In genomic region chr4:106704416-106704815, GRCm38 (mm10) we compare ENCODE assay signal across 10 mouse cellular contexts. TPM values are rescaled to one million over a fixed set of nuclear protein-coding genes. Genes with fewer than 3 reads are reported as not detected.
DNase-seq lines count a peak whose midpoint lies in the region; ATAC-seq and TF ChIP-seq lines count a peak whose summit lies in the region.
"Had no signal": no experiment of that assay in that cellular context is flagged by ENCODE, and none has a peak within 500 bp of the region (broad histone marks: within the 10 kb centered on the region; RNA-seq: fewer than 3 reads in every experiment).

No protein-coding gene starts in this region.

- H3K4me1 ChIP-seq in cortical plate, adult 2 months (ENCODE audit: control insufficient read depth, insufficient read depth, low read length) = peaks cover 15% of the 10 kb centered on the region
- no peaks in the 10 kb centered on the region for H3K4me1 ChIP-seq in liver, embryonic 11.5 days (replicated peaks; ENCODE audit: control insufficient read depth, insufficient read depth, low read length)
- no peaks in the 10 kb centered on the region for H3K4me1 ChIP-seq in lung, postnatal 0 days (ENCODE audit: insufficient read depth, low read depth, low read length)
- H3K4me1 ChIP-seq: liver, embryonic 15.5 days had no signal

- no peak for TF ChIP-seq EP300 in lung, postnatal 0 days (IDR thresholded peaks at IDR 0.05)

- H3K27me3 ChIP-seq in liver, embryonic 11.5 days (replicated peaks; ENCODE audit: control insufficient read depth, insufficient read depth, low read length) = peaks cover 5% of the 10 kb centered on the region; the same call in 1 of the 2 replicates
- H3K27me3 ChIP-seq in lung, postnatal 0 days (replicated peaks; ENCODE audit: insufficient read depth, low read length) = no peaks in the 10 kb centered on the region

- intact Hi-C loops in left cerebral cortex, postnatal 36 days (cut with DNase I) = no loop called here
- intact Hi-C loops in heart, postnatal 25 days (cut with DNase I) = loop anchor here (10.0 kb wide), 1 partner anchor 230 kb away; no protein-coding TSS in a partner anchor

- peak; percentile 63 for DNase-seq in ZHBTc4 (ENCODE audit: low read depth, low spot score)
- DNase-seq in kidney, adult 8-10 months = peak; percentile 48 to 54
- DNase-seq in left cerebral cortex, postnatal 36 days (ENCODE audit: low spot score in 2 of 2) = peak; percentile 67 to 76
- DNase-seq in heart, postnatal 25 days (ENCODE audit: low spot score) = no peak
- DNase-seq in liver, embryonic 11.5 days (ENCODE audit: low spot score) = no peak
- DNase-seq in lung, postnatal 0 days (ENCODE audit: low spot score) = no peak
- no peak for DNase-seq in T-cell, adult 2 months (ENCODE audit: low spot score)

- H3K9me3 ChIP-seq in liver, embryonic 11.5 days (ENCODE audit: control insufficient read depth, low read length) = no peaks in the 10 kb centered on the region
- no peaks in the 10 kb centered on the region for H3K9me3 ChIP-seq in lung, postnatal 0 days (ENCODE audit: low read length)
- H3K9me3 ChIP-seq: liver, embryonic 15.5 days had no signal

- H3K4me3 ChIP-seq in cortical plate, adult 2 months (ENCODE audit: insufficient read depth, low read length) = no peak overlapping the region
- H3K4me3 ChIP-seq in liver, embryonic 11.5 days (ENCODE audit: low read depth, low read length) = no peak overlapping the region
- H3K4me3 ChIP-seq in lung, postnatal 0 days (ENCODE audit: low read depth, low read length) = no peak overlapping the region
- H3K4me3 ChIP-seq: erythroblast, embryonic 14.5 days; liver, embryonic 15.5 days had no signal

- no peak for ATAC-seq in liver, embryonic 11.5 days (replicated peaks; ENCODE audit: low FRiP score)
- ATAC-seq in lung, postnatal 0 days = no peak

- 73% methylated on average over 11 of the region's 11 CpGs for WGBS in liver, embryonic 11.5 days
- WGBS in lung, postnatal 0 days = 73% methylated on average over 11 of the region's 11 CpGs

- no peak for TF ChIP-seq CTCF in cortical plate, adult 2 months (IDR thresholded peaks at IDR 0.05; ENCODE audit: extremely low read depth, insufficient read depth, low read length)
- no peak for TF ChIP-seq CTCF in lung, postnatal 0 days (IDR thresholded peaks at IDR 0.05)

- H3K36me3 ChIP-seq in liver, embryonic 11.5 days (ENCODE audit: control insufficient read depth, insufficient read depth, low read length) = no peaks in the 10 kb centered on the region
- no peaks in the 10 kb centered on the region for H3K36me3 ChIP-seq in lung, postnatal 0 days (ENCODE audit: insufficient read depth, low read length)
- H3K36me3 ChIP-seq: liver, embryonic 15.5 days had no signal

- H3K27ac ChIP-seq in cortical plate, adult 2 months (ENCODE audit: insufficient read depth, low read length) = 0 out of 2 replicates have a peak overlapping the region, but pooled peaks have one; percentile 12
- no peak overlapping the region for H3K27ac ChIP-seq in liver, embryonic 11.5 days (ENCODE audit: low read depth, low read length)
- no peak overlapping the region for H3K27ac ChIP-seq in lung, postnatal 0 days (ENCODE audit: low read length)
- H3K27ac ChIP-seq: liver, embryonic 15.5 days had no signal

- peak; percentile 72; the same call in 1 of the 2 replicates for TF ChIP-seq POLR2A in cortical plate, adult 2 months (IDR thresholded peaks at IDR 0.05; ENCODE audit: extremely low read depth, insufficient read depth, low read length)

- no peak overlapping the region for H3K9ac ChIP-seq in liver, embryonic 11.5 days (ENCODE audit: low read depth, low read length)
- H3K9ac ChIP-seq in lung, postnatal 0 days (replicated peaks; ENCODE audit: low read depth) = no peak overlapping the region
- H3K9ac ChIP-seq: liver, embryonic 15.5 days had no signal

- no peak overlapping the region for H3K4me2 ChIP-seq in liver, embryonic 11.5 days
- H3K4me2 ChIP-seq in lung, postnatal 0 days (replicated peaks; ENCODE audit: low read depth, low read length) = no peak overlapping the region
- H3K4me2 ChIP-seq: liver, embryonic 15.5 days had no signal

RNA-seq across cellular contexts. Expression of gene Ttc4, which starts 25.7 kb away (rescaled TPM):
- polyA plus RNA-seq in cortical plate, adult 2 months (2012; rRNA removed) = 112 and 118 TPM in 2 replicates
- total RNA-seq in left cerebral cortex, postnatal 36 days (2021) = 10 to 100 TPM; 40.4 to 47.7 TPM
- total RNA-seq in heart, postnatal 25 days (2021) = 10 to 100 TPM; 17.0 to 17.3 TPM
- 72.3 and 74.8 TPM in 2 replicates for polyA plus RNA-seq in liver, embryonic 11.5 days (2014; fragmentation: Nextera tagmentation; extraction: Ambion mirVana)
- polyA plus RNA-seq in lung, postnatal 0 days (2015; fragmentation: Nextera tagmentation; extraction: Ambion mirVana) = 38.8 and 39.0 TPM in 2 replicates

RNA-seq across cellular contexts. Expression of gene Mroh7, which starts 26.3 kb away (rescaled TPM):
- polyA plus RNA-seq in cortical plate, adult 2 months (2012; rRNA removed) = 9.5 and 9.7 TPM in 2 replicates
- total RNA-seq in left cerebral cortex, postnatal 36 days (2021) = 1 to 10 TPM; 2.2 to 4.1 TPM
- under 1 TPM; 0.08 to 0.22 TPM for total RNA-seq in heart, postnatal 25 days (2021)
- 0.22 TPM in 2 replicates for polyA plus RNA-seq in liver, embryonic 11.5 days (2014; fragmentation: Nextera tagmentation; extraction: Ambion mirVana)
- 0.05 and 0.43 TPM in 2 replicates for polyA plus RNA-seq in lung, postnatal 0 days (2015; fragmentation: Nextera tagmentation; extraction: Ambion mirVana)
- polyA plus RNA-seq: erythroblast, embryonic 14.5 days had no signal

RNA-seq across cellular contexts. Expression of gene Fam151a, which starts 29.3 kb away (rescaled TPM):
- polyA plus RNA-seq in cortical plate, adult 2 months (2012; rRNA removed) = 0.06 TPM in 1 of 2 replicates, not detected in the other
- not detected for total RNA-seq in left cerebral cortex, postnatal 36 days (2021)
- total RNA-seq in heart, postnatal 25 days (2021) = under 1 TPM; 0.39 to 0.64 TPM
- polyA plus RNA-seq in liver, embryonic 11.5 days (2014; fragmentation: Nextera tagmentation; extraction: Ambion mirVana) = 0.11 TPM in 1 of 2 replicates, not detected in the other
- polyA plus RNA-seq in lung, postnatal 0 days (2015; fragmentation: Nextera tagmentation; extraction: Ambion mirVana) = 0.31 and 0.40 TPM in 2 replicates
- polyA plus RNA-seq: erythroblast, embryonic 14.5 days; liver, embryonic 15.5 days had no signal

RNA-seq across cellular contexts. Expression of gene Pars2, which starts 53.5 kb away (rescaled TPM):
- polyA plus RNA-seq in cortical plate, adult 2 months (2012; rRNA removed) = 10.4 and 10.7 TPM in 2 replicates
- total RNA-seq in left cerebral cortex, postnatal 36 days (2021) = 1 to 10 TPM; 5.6 to 5.8 TPM
- total RNA-seq in heart, postnatal 25 days (2021) = 1 to 10 TPM; 4.2 to 5.6 TPM
- 11.5 and 11.7 TPM in 2 replicates for polyA plus RNA-seq in liver, embryonic 11.5 days (2014; fragmentation: Nextera tagmentation; extraction: Ambion mirVana)
- 5.2 and 5.8 TPM in 2 replicates for polyA plus RNA-seq in lung, postnatal 0 days (2015; fragmentation: Nextera tagmentation; extraction: Ambion mirVana)

Comparison
In these comparisons a context has a peak if more than half of its experiments do, and no peak if none do; other contexts are left out.
1. DNase-seq: peak in ZHBTc4 (single experiment), kidney, adult 8-10 months (2 of 2) and left cerebral cortex, postnatal 36 days (2 of 2); none in heart, postnatal 25 days (single experiment), liver, embryonic 11.5 days (single experiment), lung, postnatal 0 days (single experiment) and T-cell, adult 2 months (single experiment).